Mouse (Mus musculus) testis, adult 2 months (tissue): ENCODE results near the gene Slc34a1.

ENCODE experiments used
- CTCF ChIP-seq: fragments of 200-500 bp; IDR thresholded peaks from 2 replicates; pipeline ENCODE4 v1.5.1; 2012; ENCODE audit warnings: low read depth, mild to moderate bottlenecking, inconsistent platforms, low read length, moderate library complexity; ENCODE audit not compliant: control insufficient read depth, insufficient read depth, insufficient replicate concordance
- POLR2A ChIP-seq: fragments of 200-500 bp; IDR thresholded peaks from 2 replicates; pipeline ENCODE4 v1.6.1; 2012; ENCODE audit warnings: low read depth, mild to moderate bottlenecking, inconsistent platforms, low read length, moderate library complexity; ENCODE audit not compliant: control insufficient read depth

- no peak for TF ChIP-seq POLR2A
- TF ChIP-seq CTCF, result no peak
Observed at GRCm38 (mm10) chr13:55391626-55392029, 6.4 kb upstream of the Slc34a1 start.
